Mouse (Mus musculus): ENCODE measurements around the gene Mn1. TPM values are rescaled to one million over a fixed set of nuclear protein-coding genes. Genes with fewer than 3 reads are reported as not detected.
A peak's percentile ranks its signal among the peaks of the same experiment; 100 is the strongest.

Gene Mn1
- polyA plus RNA-seq, 1 experiment from 2014 or later, result 2.8 TPM

DNA sequence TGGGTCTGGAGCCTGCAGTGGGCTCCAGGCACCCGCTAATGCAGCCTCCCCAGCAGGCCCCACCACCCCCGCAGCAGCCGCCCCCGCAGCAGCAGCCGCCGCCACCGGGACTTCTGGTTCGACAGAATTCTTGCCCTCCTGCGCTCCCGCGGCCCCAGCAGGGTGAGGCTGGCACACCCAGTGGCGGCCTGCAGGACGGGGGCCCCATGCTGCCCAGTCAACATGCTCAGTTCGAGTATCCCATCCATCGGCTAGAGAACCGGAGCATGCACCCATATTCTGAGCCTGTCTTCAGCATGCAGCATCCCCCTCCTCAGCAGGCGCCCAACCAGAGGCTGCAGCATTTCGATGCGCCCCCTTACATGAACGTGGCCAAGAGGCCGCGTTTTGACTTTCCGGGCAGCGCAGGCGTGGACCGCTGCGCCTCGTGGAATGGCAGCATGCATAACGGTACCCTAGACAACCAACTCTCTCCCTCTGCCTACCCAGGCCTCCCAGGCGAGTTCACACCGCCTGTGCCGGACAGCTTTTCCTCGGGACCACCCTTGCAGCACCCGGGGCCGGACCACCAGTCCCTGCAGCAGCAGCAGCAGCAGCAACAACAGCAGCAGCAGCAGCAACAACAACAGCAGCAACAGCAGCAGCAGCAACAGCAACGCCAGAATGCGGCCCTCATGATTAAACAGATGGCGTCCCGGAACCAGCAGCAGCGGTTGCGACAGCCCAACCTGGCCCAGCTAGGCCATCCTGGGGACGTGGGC is 2.1 kb downstream of the Mn1 start:
- Histone ChIP-seq H3K27ac (ENCODE audit: low read depth, low read length) (no peak overlapping the region), H3K27me3 (replicated peaks; ENCODE audit: control insufficient read depth, insufficient read depth, low read length) (peaks cover 62% of the 10 kb centered on the region), H3K36me3 (ENCODE audit: control insufficient read depth, insufficient read depth) (no peaks in the 10 kb centered on the region), H3K9ac (ENCODE audit: low read depth, low read length) (no peak overlapping the region), H3K4me3 (ENCODE audit: low read depth, low read length) (peak overlapping the region; percentile 59), H3K4me2 (replicated peaks; ENCODE audit: low read depth) (peak overlapping the region; percentile 93), H3K9me3 (ENCODE audit: control insufficient read depth) (no peaks in the 10 kb centered on the region), H3K4me1 (replicated peaks; ENCODE audit: control insufficient read depth, insufficient read depth, low read length) (no peaks in the 10 kb centered on the region)
- 32% methylated on average over 42 of the region's 42 CpGs for WGBS
- no peak for ATAC-seq
- no peak for TF ChIP-seq CTCF (IDR thresholded peaks at IDR 0.05; ENCODE audit: low read depth)

DNA sequence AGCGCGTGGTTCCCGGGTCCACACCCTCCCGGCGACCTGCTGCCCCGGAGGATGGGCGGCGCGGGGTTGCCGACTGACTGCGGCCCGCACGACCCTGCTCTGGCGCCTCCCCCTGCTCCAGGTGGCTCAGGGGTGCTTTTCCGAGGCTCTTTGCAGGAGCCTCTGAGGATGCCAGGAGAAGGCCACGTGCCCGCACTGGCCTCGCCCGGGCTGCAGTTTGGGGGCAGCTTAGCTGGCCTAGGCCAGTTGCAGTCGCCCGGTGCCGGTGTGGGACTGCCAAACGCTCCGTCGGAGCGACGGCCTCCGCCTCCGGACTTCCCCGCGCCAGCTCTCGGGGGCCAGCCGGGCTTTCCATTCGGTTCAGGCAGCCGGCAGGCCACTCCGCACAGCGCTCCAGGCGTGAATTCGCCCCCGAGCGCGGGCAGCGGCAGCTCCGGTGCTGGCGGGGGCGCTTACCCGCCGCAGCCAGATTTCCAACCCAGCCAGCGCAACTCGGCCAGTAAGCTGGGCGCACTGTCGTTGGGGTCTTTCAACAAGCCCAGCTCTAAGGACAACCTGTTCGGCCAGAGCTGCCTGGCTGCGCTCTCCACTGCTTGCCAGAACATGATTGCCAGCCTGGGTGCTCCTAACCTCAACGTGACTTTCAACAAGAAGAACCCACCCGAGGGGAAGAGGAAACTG is 3.0 kb downstream of the Mn1 start:
- H3K27me3 ChIP-seq (replicated peaks; ENCODE audit: control insufficient read depth, insufficient read depth, low read length), result peaks cover 57% of the 10 kb centered on the region
- peak overlapping the region; percentile 93 for H3K4me2 ChIP-seq (replicated peaks; ENCODE audit: low read depth)
- no peaks in the 10 kb centered on the region for H3K4me1 ChIP-seq (replicated peaks; ENCODE audit: control insufficient read depth, insufficient read depth, low read length)
- H3K27ac ChIP-seq (ENCODE audit: low read depth, low read length), result no peak overlapping the region; the same call in 1 of the 2 replicates
- H3K4me3 ChIP-seq (ENCODE audit: low read depth, low read length), result peak overlapping the region; percentile 59
- TF ChIP-seq CTCF (IDR thresholded peaks at IDR 0.05; ENCODE audit: low read depth), result no peak
- H3K36me3 ChIP-seq (ENCODE audit: control insufficient read depth, insufficient read depth), result no peaks in the 10 kb centered on the region
- H3K9ac ChIP-seq (ENCODE audit: low read depth, low read length), result no peak overlapping the region
- 24% methylated on average over 56 of the region's 56 CpGs for WGBS
- no peaks in the 10 kb centered on the region for H3K9me3 ChIP-seq (ENCODE audit: control insufficient read depth)
- no peak for ATAC-seq

DNA sequence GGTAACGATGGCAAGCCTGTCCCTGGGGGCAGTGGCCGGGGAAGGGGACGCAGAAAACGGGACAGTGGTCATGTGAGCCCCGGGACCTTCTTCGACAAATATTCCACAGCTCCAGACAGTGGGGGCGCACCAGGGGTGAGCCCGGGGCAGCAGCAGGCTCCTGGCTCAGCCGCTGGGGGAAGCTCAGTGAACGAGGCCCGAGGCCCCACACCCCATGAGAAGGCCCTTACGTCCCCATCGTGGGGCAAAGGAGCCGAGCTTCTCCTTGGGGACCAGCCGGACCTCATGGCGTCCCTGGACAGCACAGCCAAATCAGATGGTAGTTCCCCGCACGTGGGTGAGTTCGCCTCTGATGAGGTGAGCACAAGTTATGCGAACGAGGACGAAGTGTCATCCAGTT is 3.7 kb downstream of the Mn1 start:
- 84% methylated on average over 22 of the region's 22 CpGs for WGBS
- no peak overlapping the region for H3K4me3 ChIP-seq (ENCODE audit: low read depth, low read length)
- H3K9ac ChIP-seq (ENCODE audit: low read depth, low read length), result no peak overlapping the region
- no peaks in the 10 kb centered on the region for H3K4me1 ChIP-seq (replicated peaks; ENCODE audit: control insufficient read depth, insufficient read depth, low read length)
- H3K36me3 ChIP-seq (ENCODE audit: control insufficient read depth, insufficient read depth), result no peaks in the 10 kb centered on the region
- no peaks in the 10 kb centered on the region for H3K9me3 ChIP-seq (ENCODE audit: control insufficient read depth)
- H3K27me3 ChIP-seq (replicated peaks; ENCODE audit: control insufficient read depth, insufficient read depth, low read length), result peaks cover 51% of the 10 kb centered on the region
- no peak for TF ChIP-seq CTCF (IDR thresholded peaks at IDR 0.05; ENCODE audit: low read depth)
- no peak for ATAC-seq
- peak overlapping the region; percentile 93 for H3K4me2 ChIP-seq (replicated peaks; ENCODE audit: low read depth)
- no peak overlapping the region for H3K27ac ChIP-seq (ENCODE audit: low read depth, low read length)

DNA sequence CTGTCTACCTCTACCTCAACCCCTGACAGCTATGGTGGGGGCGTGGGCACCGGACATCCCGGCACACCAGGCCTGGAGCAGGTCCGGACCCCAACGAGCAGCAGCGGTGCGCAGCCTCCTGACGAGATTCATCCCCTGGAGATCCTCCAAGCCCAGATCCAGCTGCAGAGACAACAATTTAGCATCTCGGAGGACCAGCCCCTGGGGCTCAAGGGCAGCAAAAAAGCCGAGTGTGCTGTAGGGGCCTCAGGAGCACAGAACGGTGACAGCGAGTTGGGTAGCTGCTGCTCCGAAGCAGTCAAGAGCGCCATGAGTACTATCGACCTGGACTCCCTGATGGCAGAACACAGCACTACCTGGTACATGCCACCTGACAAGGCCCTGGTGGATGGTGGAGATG is 4.3 kb downstream of the Mn1 start:
- peak overlapping the region; percentile 21; the same call in 1 of the 2 replicates for H3K4me2 ChIP-seq (replicated peaks; ENCODE audit: low read depth)
- H3K4me1 ChIP-seq (replicated peaks; ENCODE audit: control insufficient read depth, insufficient read depth, low read length), result no peaks in the 10 kb centered on the region
- no peak overlapping the region for H3K27ac ChIP-seq (ENCODE audit: low read depth, low read length)
- no peak overlapping the region for H3K4me3 ChIP-seq (ENCODE audit: low read depth, low read length)
- H3K9me3 ChIP-seq (ENCODE audit: control insufficient read depth), result no peaks in the 10 kb centered on the region
- H3K9ac ChIP-seq (ENCODE audit: low read depth, low read length), result no peak overlapping the region
- TF ChIP-seq CTCF (IDR thresholded peaks at IDR 0.05; ENCODE audit: low read depth), result no peak
- no peak for ATAC-seq
- H3K36me3 ChIP-seq (ENCODE audit: control insufficient read depth, insufficient read depth), result no peaks in the 10 kb centered on the region
- peaks cover 46% of the 10 kb centered on the region for H3K27me3 ChIP-seq (replicated peaks; ENCODE audit: control insufficient read depth, insufficient read depth, low read length)
- 84% methylated on average over 15 of the region's 15 CpGs for WGBS

DNA sequence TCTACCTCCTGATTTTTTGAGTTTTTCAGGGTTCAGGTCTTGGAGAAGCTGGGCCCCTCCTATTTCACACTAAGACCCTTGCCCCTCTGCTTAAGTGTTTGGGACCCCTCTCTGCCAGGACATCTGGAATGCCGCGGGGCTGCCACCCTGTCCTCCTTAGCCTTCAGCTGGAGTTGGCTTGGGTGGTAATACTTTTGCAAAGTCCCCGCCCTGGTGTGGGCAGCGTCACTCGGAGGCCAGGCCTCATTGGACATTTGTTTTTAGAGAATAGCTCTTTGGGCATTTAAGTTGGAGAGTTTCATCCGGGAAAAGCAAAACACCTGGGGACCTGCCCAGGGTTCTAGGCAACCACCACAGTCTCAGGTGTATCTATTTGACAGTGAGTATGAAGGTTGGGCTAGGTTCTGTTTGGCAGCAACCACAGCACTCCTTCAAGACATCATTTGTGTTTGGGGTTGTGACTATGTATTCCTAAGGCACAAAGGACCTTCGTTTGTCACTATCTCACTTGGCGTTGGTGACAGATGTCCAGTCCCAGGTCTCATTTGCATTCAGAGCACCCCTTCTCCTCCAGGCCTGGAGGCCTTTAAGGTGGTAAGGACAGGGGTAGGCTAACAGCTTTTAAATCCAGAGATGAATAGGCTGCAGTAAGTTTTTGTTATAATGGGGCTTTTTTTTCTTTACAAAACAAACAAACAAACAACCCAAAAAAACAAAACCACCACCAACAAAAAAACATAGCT is 5.1 kb downstream of the Mn1 start:
- H3K27ac ChIP-seq (ENCODE audit: low read depth, low read length), result no peak overlapping the region; the same call in 1 of the 2 replicates
- H3K27me3 ChIP-seq (replicated peaks; ENCODE audit: control insufficient read depth, insufficient read depth, low read length), result peaks cover 39% of the 10 kb centered on the region
- H3K9me3 ChIP-seq (ENCODE audit: control insufficient read depth), result no peaks in the 10 kb centered on the region
- TF ChIP-seq CTCF (IDR thresholded peaks at IDR 0.05; ENCODE audit: low read depth), result no peak
- no peak overlapping the region for H3K9ac ChIP-seq (ENCODE audit: low read depth, low read length)
- H3K4me3 ChIP-seq (ENCODE audit: low read depth, low read length), result no peak overlapping the region
- H3K4me2 ChIP-seq (replicated peaks; ENCODE audit: low read depth), result peak overlapping the region; percentile 18
- no peak for ATAC-seq
- no peaks in the 10 kb centered on the region for H3K4me1 ChIP-seq (replicated peaks; ENCODE audit: control insufficient read depth, insufficient read depth, low read length)
- WGBS, result 73% methylated on average over 8 of the region's 8 CpGs
- no peaks in the 10 kb centered on the region for H3K36me3 ChIP-seq (ENCODE audit: control insufficient read depth, insufficient read depth)

DNA sequence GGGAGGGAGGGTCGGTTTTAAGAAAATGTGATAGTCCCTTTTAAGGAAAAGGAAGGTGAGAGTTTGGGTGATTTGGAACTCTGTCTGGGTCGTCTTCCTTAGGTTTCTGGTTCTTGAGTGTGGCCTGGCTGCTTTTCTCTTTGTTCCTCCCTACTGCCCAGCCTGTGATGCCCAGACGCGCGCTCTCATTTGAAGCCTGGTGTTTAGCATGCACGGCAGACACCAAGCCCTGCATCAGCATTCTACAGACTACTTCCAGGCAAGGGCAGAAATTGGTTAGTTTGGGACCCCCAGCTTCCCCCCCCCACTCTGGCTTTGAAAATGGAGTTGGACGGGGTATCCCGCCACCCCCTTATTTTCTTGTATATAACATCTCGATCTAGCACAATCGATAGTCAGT is 5.8 kb downstream of the Mn1 start:
- Histone ChIP-seq H3K4me2 (replicated peaks; ENCODE audit: low read depth) (no peak overlapping the region), H3K27ac (ENCODE audit: low read depth, low read length) (no peak overlapping the region), H3K9ac (ENCODE audit: low read depth, low read length) (no peak overlapping the region), H3K27me3 (replicated peaks; ENCODE audit: control insufficient read depth, insufficient read depth, low read length) (peaks cover 34% of the 10 kb centered on the region), H3K9me3 (ENCODE audit: control insufficient read depth) (no peaks in the 10 kb centered on the region), H3K4me1 (replicated peaks; ENCODE audit: control insufficient read depth, insufficient read depth, low read length) (no peaks in the 10 kb centered on the region), H3K36me3 (ENCODE audit: control insufficient read depth, insufficient read depth) (no peaks in the 10 kb centered on the region), H3K4me3 (ENCODE audit: low read depth, low read length) (no peak overlapping the region)
- WGBS, result 85% methylated on average over 10 of the region's 10 CpGs
- no peak for ATAC-seq
- no peak for TF ChIP-seq CTCF (IDR thresholded peaks at IDR 0.05; ENCODE audit: low read depth)

All from intestine, postnatal 0 days (tissue).